ENCODE assay signal across 16 mouse cellular contexts in genomic region chr3:126631583-126631982, GRCm38 (mm10). TPM values are rescaled to one million over a fixed set of nuclear protein-coding genes. Genes with fewer than 3 reads are reported as not detected.
DNase-seq lines count a peak whose midpoint lies in the region; ATAC-seq and TF ChIP-seq lines count a peak whose summit lies in the region.
"Had no signal": no experiment of that assay in that cellular context is flagged by ENCODE, and none has a peak within 500 bp of the region (broad histone marks: within the 10 kb centered on the region; RNA-seq: fewer than 3 reads in every experiment).

No protein-coding gene starts in this region.

- no peak for TF ChIP-seq CTCF in cerebellum, adult 2 months (IDR thresholded peaks at IDR 0.05; ENCODE audit: borderline replicate concordance, insufficient read depth, low read depth, low read length)

- peaks cover 62% of the 10 kb centered on the region for H3K4me1 ChIP-seq in heart, embryonic 13.5 days
- H3K4me1 ChIP-seq in limb, embryonic 12.5 days (replicated peaks), result no peaks in the 10 kb centered on the region
- H3K4me1 ChIP-seq in limb, embryonic 10.5 days, result no peaks in the 10 kb centered on the region
- H3K4me1 ChIP-seq in cerebellum, adult 2 months (ENCODE audit: control insufficient read depth, insufficient read depth, low read length), result peaks cover 18% of the 10 kb centered on the region
- H3K4me1 ChIP-seq: embryonic facial prominence, embryonic 15.5 days; kidney, embryonic 15.5 days had no signal

- H3K4me2 ChIP-seq in heart, embryonic 13.5 days, result peak overlapping the region; percentile 58
- no peak overlapping the region for H3K4me2 ChIP-seq in limb, embryonic 12.5 days
- H3K4me2 ChIP-seq: embryonic facial prominence, embryonic 15.5 days; kidney, embryonic 15.5 days; liver, embryonic 13.5 days had no signal

- TF ChIP-seq POLR2A in cerebellum, adult 2 months (IDR thresholded peaks at IDR 0.05; ENCODE audit: borderline replicate concordance, insufficient read depth, low read length), result 0 out of 2 replicates have a peak, but pooled peaks have one; percentile 22

- no peak for ATAC-seq in heart, embryonic 13.5 days (ENCODE audit: extremely low read depth, insufficient number of reproducible peaks, low FRiP score, low TSS enrichment)
- ATAC-seq in limb, embryonic 12.5 days (ENCODE audit: insufficient number of reproducible peaks, insufficient read depth, low FRiP score, low TSS enrichment, low read depth), result peak; percentile 56; the same call in 1 of the 2 replicates
- ATAC-seq: inflammation-experienced regulatory T-cells, adult 6 months had no signal

- 39% methylated on average over 8 of the region's 8 CpGs for WGBS in heart, embryonic 13.5 days
- WGBS in limb, embryonic 12.5 days, result 71% methylated on average over 8 of the region's 8 CpGs
- WGBS in limb, embryonic 10.5 days, result 79% methylated on average over 8 of the region's 8 CpGs
- 17% methylated on average over 8 of the region's 8 CpGs for WGBS in cerebellum, adult 2 months

- H3K36me3 ChIP-seq in heart, embryonic 13.5 days, result no peaks in the 10 kb centered on the region
- no peaks in the 10 kb centered on the region for H3K36me3 ChIP-seq in limb, embryonic 12.5 days
- H3K36me3 ChIP-seq in limb, embryonic 10.5 days, result no peaks in the 10 kb centered on the region
- H3K36me3 ChIP-seq: embryonic facial prominence, embryonic 15.5 days; kidney, embryonic 15.5 days; liver, embryonic 13.5 days had no signal

- H3K4me3 ChIP-seq in heart, embryonic 13.5 days, result peak overlapping the region; percentile 15
- no peak overlapping the region for H3K4me3 ChIP-seq in limb, embryonic 12.5 days (replicated peaks)
- no peak overlapping the region for H3K4me3 ChIP-seq in limb, embryonic 10.5 days
- no peak overlapping the region for H3K4me3 ChIP-seq in cerebellum, adult 2 months (replicated peaks; ENCODE audit: insufficient read depth, low read depth, low read length)
- H3K4me3 ChIP-seq: embryonic facial prominence, embryonic 15.5 days; kidney, embryonic 15.5 days; liver, embryonic 13.5 days had no signal

- H3K27ac ChIP-seq in heart, embryonic 13.5 days (replicated peaks), result peak overlapping the region; percentile 75
- H3K27ac ChIP-seq in limb, embryonic 12.5 days, result no peak overlapping the region
- H3K27ac ChIP-seq in limb, embryonic 10.5 days, result no peak overlapping the region
- H3K27ac ChIP-seq in cerebellum, adult 2 months (ENCODE audit: insufficient read depth, low read length), result peak overlapping the region; percentile 70
- H3K27ac ChIP-seq: embryonic facial prominence, embryonic 15.5 days; kidney, embryonic 15.5 days; liver, embryonic 13.5 days had no signal

- H3K9me3 ChIP-seq in heart, embryonic 13.5 days, result no peaks in the 10 kb centered on the region
- H3K9me3 ChIP-seq in limb, embryonic 12.5 days, result no peaks in the 10 kb centered on the region
- H3K9me3 ChIP-seq in limb, embryonic 10.5 days (replicated peaks), result no peaks in the 10 kb centered on the region
- H3K9me3 ChIP-seq: embryonic facial prominence, embryonic 15.5 days; kidney, embryonic 15.5 days; liver, embryonic 13.5 days had no signal

- H3K9ac ChIP-seq in heart, embryonic 13.5 days, result peak overlapping the region; percentile 45; the same call in 1 of the 2 replicates
- H3K9ac ChIP-seq in limb, embryonic 12.5 days (replicated peaks), result no peak overlapping the region
- H3K9ac ChIP-seq: embryonic facial prominence, embryonic 15.5 days; kidney, embryonic 15.5 days; liver, embryonic 13.5 days had no signal

- no peaks in the 10 kb centered on the region for H3K27me3 ChIP-seq in heart, embryonic 13.5 days (replicated peaks)
- H3K27me3 ChIP-seq in limb, embryonic 12.5 days, result no peaks in the 10 kb centered on the region
- H3K27me3 ChIP-seq in limb, embryonic 10.5 days (ENCODE audit: low read depth, poor library complexity, severe bottlenecking), result no peaks in the 10 kb centered on the region
- H3K27me3 ChIP-seq in cerebellum, adult 2 months (ENCODE audit: control insufficient read depth, insufficient read depth, low read length), result no peaks in the 10 kb centered on the region
- H3K27me3 ChIP-seq: embryonic facial prominence, embryonic 15.5 days; kidney, embryonic 15.5 days; liver, embryonic 13.5 days had no signal

- no peak for DNase-seq in heart, postnatal 36 days
- DNase-seq in limb, embryonic 10.5 days (ENCODE audit: low spot score), result no peak
- peak; percentile 91 to 95 for DNase-seq in cerebellum, adult 2 months
- peak; percentile 87 to 89 for DNase-seq in cerebellum, postnatal 36 days
- no peak for DNase-seq in gastrocnemius, postnatal 4 days (ENCODE audit: low spot score in 2 of 2)
- DNase-seq: adrenal gland, postnatal 25 days; embryo, embryonic 11 days; gastrocnemius, postnatal 14 days; liver, embryonic 13.5 days; right cerebral cortex, adult 18-20 months; thymus, adult 2 months had no signal

- intact Hi-C loops in heart, postnatal 36 days (cut with DNase I), result no loop called here

RNA-seq across cellular contexts. Expression of gene Camk2d, which starts 35.5 kb away (rescaled TPM):
- 87.4 and 97.6 TPM in 2 replicates for polyA plus RNA-seq in heart, embryonic 13.5 days (2015; fragmentation: Nextera tagmentation; extraction: Ambion mirVana)
- 100 to 1,000 TPM; 138 to 147 TPM for total RNA-seq in heart, postnatal 36 days (2021)
- 26.0 and 34.1 TPM in 2 replicates for polyA plus RNA-seq in limb, embryonic 12.5 days (2016; fragmentation: Nextera tagmentation; extraction: Ambion mirVana)
- polyA plus RNA-seq in limb, embryonic 10.5 days (2016; fragmentation: Nextera tagmentation; extraction: Ambion mirVana), result 13.4 and 13.5 TPM in 2 replicates
- polyA plus RNA-seq in cerebellum, adult 2 months (2012; rRNA removed), result 162 and 183 TPM in 2 replicates
- total RNA-seq in gastrocnemius, postnatal 4 days (2021), result 100 to 1,000 TPM in 1 of 2 experiments, 10 to 100 TPM in 1; 98.9 to 104 TPM

Comparison
In these comparisons a context has a peak if more than half of its experiments do, and no peak if none do; other contexts are left out.
1. H3K27ac ChIP-seq: peak in heart, embryonic 13.5 days (single experiment) and cerebellum, adult 2 months (single experiment); none in limb, embryonic 12.5 days (single experiment) and limb, embryonic 10.5 days (single experiment).
2. DNase-seq: peak in cerebellum, adult 2 months (2 of 2) and cerebellum, postnatal 36 days (2 of 2); none in heart, postnatal 36 days (0 of 2), limb, embryonic 10.5 days (single experiment) and gastrocnemius, postnatal 4 days (0 of 2).